Mouse (Mus musculus) layer of hippocampus, postnatal 14 days (tissue): ENCODE data around the gene Hdhd3. TPM values are rescaled to one million over a fixed set of nuclear protein-coding genes. Genes with fewer than 3 reads are reported as not detected.
A peak's percentile ranks its signal among the peaks of the same experiment; 100 is the strongest.

ENCODE experiments used
- DNase-seq, 2 experiments: peaks; one replicate each; pipeline ENCODE4 v3.0.0; 2021 to 2022; ENCODE audit warnings: low spot score in 2 of 2, mixed read lengths in 1 of 2
- total RNA-seq, 2 experiments: library from RNA; stranded (reverse); gene quantifications; 2 replicates each; pipeline ENCODE4 v1.2.3; 2021

The Hdhd3 gene
- total RNA-seq, 2 experiments from 2014 or later: 10.0 to 10.9 TPM

- DNase-seq: no peak
Observed at GRCm38 (mm10) chr4:62514995-62515394, 11.7 kb upstream of the Hdhd3 start.

GRCm38 (mm10) chr4:62513998-62514506, 10.8 kb upstream of the Hdhd3 start:
- no peak for DNase-seq

GRCm38 (mm10) chr4:62509946-62510345, 6.7 kb upstream of the Hdhd3 start:
- DNase-seq: no peak

DNA sequence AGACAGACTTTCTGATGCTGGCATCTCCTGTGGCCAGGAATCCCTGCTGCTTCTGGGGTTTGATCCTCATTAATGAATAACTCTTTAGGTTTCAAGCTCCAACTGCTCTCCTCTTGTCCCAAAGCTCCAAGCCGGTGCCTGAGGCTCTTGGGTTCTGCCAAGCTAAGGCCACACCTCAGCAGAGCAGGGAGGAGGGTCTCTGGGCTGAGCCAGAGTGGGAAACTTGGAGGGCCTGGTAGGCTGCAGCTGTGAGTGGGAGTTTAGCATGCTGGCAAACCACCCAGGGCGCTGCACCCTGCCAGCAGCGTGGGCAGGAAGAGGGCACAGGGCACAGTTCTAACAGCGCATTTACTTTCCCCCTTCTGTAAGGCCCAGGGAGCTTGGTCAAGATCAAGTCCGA, 5.6 kb upstream of the Hdhd3 start:
- DNase-seq: no peak

GRCm38 (mm10) chr4:62506798-62507197, 3.5 kb upstream of the Hdhd3 start:
- DNase-seq: no peak

DNA sequence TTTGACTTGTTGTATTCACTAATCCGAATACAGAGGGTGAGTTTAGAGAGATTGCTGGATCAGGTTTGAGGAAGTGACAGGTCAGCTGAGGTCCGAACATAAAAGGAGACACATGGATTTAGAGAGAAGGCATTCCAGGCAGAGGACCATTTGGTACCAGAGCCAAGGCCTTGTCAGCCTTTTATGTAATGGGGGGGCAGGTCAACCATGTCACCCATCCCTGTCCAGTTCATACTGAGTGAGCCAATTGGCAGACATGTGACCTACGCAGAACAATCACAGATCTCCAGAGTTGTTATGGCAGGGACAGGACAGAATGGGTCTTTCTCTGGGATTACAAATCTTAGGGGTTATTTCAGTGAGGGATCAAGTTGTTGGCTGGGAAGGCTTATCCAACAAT, 2.7 kb upstream of the Hdhd3 start:
- no peak for DNase-seq

DNA sequence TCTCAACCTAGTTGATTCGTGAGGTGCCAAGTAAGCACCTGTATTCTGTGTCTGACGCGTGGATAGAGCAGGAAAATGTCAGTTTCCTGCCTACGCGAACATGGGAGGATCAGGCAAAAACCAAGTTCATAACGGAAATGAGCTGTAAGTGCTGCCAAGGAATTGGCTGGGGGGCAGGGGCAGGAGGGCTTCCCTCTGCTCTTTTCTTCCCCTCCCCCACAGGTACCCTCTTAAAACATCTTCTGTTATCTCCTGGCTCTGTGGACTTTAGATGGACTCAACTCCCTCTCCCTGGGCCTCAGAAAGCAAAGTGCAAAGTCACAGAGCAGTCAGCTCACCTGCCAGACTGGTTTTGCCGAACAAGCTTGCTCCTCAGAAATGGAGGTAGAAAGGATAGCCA, 298 bp downstream of the Hdhd3 start:
- no peak for DNase-seq

DNA sequence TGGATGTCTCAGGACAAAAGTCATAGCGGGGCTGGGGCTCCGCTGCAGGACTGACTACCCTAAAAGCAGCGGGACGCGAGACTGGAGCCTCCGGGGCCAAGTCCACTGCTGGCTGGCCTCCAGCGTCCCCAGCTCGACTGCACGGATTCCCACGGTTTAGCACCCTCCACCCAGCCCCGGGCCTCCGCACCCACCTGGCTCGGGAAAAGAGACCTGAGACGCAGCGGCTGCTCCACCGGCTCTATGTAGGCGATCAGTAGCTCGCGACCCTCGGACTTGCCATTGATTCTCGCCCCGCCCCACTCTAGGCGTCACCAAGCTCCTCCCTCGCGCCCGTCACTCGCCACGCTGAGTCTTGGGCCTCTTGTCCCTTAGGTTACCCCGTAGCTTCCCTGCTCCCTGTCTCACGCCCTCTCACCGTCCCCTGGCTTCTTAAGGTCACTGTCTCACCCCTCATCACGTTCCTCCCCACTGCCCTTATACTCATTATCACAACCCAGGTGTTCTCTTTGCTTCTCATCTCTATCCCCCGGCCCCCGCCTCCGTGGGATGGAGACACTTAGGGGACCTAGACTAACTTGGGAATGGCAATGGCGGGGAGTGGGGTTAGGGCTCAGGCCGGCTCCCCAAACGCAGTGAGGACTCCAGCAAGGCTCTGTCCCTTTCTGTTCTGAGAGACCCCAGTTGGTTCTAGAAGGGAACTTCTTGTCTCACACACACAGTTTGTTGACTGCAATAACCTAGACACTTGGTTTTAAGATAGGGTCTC, 1.1 kb downstream of the Hdhd3 start:
- DNase-seq: peak; percentile 81 to 92

- DNase-seq: no peak
Observed at GRCm38 (mm10) chr4:62501534-62501933, 1.7 kb downstream of the Hdhd3 start.

DNA sequence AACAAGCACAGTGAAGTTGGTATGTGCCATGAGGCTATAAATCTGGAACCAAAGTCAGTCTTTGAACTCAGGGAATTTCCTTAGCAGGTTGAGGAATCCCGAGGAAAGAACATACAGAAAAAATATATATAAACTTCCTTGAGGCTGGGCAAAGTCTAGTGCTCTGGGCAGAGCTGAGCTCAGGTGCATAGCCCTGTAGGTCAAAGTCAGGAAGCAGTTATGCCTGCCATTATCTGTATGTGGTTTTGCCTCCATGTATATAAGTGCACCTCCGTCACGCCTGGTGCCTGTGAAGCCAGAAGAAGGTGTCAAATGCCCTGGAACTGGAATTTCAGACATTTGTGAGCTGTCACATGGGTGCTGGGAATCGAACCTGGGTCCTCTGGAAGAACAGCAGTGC, 2.5 kb downstream of the Hdhd3 start:
- no peak for DNase-seq

DNA sequence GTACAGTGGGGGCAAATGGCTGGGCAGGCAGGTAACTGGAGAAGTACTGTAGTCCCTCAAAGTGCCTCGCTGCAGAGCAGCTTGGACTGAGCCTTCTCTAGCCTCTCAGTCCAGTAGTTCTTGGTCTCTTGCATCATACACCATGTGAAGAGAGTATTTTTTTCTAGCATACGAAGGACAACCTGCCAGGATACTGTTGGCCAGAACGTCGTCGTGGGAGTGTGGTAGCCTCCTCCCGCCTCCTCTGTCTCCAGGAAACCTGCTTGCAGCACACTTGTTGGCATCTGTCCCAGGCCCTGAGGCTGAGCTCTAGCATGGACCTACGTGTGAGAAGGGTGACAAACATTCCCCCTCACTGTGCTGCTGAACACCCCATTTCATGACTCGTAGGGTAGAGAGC, 6.5 kb downstream of the Hdhd3 start:
- peak in 1 of 2 experiments; percentile 49 for DNase-seq

DNA sequence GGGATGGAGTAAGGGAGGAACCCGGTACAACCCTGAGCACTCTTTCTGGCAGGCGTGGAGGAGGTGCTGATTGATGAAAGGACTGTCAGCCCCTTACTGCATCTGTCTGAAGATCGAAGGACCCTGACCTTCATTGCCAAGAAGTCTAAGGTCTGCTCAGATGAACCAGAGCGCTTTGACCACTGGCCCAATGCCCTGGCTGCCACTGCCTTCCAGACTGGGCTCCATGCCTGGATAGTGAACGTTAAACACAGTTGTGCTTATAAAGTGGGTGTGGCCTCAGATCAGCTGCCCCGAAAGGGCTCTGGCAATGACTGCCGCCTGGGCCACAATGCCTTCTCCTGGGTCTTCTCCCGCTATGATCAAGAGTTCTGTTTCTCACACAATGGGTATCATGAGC, 7.3 kb downstream of the Hdhd3 start:
- no peak for DNase-seq

- no peak for DNase-seq
Observed at GRCm38 (mm10) chr4:62494230-62494629, 9.0 kb downstream of the Hdhd3 start.

DNA sequence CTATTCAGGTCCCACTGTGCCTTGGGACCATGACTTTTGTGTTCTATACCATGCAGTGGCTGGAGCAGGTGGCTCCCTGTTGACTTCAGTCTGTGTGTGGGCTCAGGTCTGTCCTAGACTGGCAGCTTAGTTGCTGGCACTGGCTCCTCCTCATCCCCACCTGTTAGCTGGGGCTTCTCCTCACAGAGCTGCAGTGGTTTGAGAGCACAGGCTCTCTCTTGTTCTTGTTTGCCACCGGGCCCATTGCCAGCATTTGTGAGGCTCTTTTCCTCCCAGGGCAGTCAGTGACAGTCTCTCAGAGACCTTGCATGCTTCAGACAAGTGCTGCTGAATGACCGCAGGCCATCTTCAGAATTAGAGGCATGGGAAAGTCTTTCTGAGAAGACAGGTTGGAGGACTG, 10.6 kb downstream of the Hdhd3 start:
- peak in 1 of 2 experiments; percentile 45 for DNase-seq

DNA sequence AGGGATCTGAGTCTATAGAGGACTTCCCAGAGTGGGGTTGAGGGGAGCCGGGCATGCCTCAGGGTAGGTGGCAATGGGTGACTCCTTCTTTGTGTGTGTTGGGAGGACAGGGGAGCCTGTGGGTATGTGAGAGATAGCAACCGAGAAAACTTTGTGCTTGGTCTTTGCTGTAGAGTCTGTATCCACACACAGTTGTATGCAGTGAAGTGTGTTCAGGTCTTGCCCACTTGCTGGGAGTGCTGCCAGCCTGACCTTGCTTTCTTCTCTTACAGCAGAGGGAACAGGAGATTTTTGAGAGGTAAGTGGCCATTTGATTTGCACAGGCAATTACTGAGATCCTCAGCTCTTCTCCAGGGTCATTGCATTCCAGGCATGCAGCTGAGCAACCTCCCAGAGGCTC, 15.4 kb downstream of the Hdhd3 start:
- DNase-seq: no peak

- DNase-seq: no peak
Observed at GRCm38 (mm10) chr4:62487172-62487571, 16.1 kb downstream of the Hdhd3 start.

- no peak for DNase-seq
Observed at GRCm38 (mm10) chr4:62486162-62486696, 17.0 kb downstream of the Hdhd3 start.

GRCm38 (mm10) chr4:62485450-62486161, 17.7 kb downstream of the Hdhd3 start:
- DNase-seq: no peak

DNA sequence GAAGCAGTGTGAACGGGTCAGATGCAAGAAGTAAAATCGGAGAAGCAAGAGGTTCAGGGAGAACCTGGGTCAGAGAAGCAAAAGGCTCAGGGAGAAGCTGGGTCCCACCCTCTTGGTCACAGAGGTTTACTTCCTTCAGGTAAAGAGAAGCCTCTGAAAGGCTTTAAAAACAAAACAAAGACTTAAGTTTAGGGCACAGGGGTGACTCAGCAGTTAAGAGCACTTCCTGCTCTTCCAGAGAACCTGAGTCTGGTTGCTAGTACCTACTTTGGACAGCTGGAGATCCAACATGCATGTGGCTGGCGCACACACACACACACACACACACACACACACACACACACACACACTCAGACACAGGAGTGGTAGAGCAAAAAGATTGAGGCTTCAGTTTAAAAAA, 18.3 kb downstream of the Hdhd3 start:
- no peak for DNase-seq

DNA sequence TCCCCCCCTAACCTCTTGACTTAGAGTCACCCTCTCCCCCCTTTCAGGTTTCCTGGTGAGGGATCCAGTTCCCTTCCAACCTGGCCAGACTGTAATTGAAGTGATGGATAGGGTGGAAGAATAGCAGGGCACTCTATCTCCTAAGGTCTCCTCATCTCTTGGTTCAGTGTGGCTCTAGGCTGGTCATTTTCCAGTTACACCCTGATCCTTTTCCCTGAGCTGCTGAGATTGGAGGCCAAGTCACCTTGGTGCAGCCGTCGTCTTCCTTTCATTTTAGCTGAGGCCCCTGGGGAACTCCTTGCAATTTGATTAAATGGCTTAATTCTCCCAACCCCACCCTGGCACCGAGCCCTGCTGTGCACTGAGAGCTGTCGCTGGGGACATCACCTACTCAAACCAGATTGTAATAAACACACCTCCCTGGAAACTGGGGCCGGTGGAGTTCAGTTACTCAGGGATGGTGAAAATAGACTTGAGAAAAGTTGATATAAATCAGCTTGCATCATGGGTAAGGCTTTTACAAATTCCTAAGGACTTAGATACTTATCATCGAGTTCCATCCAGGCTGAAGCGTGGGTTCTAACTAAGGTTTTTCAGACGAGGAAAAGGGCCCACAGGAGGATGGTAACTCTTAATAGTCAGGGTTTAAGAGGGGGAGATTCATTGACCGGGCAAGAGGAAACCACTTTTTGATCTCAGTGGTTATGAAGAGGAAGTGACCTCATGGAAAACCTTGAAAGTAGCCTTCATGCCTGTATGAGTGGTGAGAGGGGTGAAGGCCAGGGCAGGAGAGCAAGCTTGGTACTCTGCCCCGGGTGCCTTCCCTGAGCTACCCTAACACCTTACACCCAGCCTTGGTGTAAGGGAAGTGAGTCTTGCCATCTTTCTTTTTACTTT, 22.3 kb downstream of the Hdhd3 start:
- DNase-seq: no peak
